Mouse (Mus musculus) fibroblast of lung, adult 2 months (primary cell): ENCODE data around the gene Mup22.
"Not testable (repeated sequence)": the region's sequence is repeated elsewhere in the genome, so short reads cannot be mapped to it uniquely, and the experiment has no call there.

ENCODE experiments used
- DNase-seq: peaks from one replicate; pipeline ENCODE4 v3.0.0-alpha.2; 2011; ENCODE audit warnings: low read depth

Gene Mup22

DNA sequence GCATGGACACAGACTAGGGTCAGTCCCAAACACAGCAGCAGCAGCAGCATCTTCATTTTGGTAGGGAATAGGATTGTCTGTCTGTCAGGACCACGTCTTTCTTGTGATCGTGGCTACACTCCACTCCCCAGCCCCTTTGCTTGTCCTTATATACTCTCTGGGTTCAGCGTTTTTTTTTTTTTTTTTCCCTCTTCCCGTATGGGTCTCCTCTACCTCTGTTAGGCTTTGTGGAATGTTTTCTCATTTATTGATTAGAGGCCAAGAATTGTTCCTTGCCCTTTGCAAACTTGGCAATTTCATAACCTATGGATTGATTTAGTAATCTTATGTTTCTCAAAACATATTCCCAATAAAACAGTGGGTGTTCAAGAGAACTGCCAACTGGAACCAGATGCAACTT, at the start of gene Mup22:
Gene Mup22 (minus strand): TSS at position 101 of the 400 bp plus-strand sequence.
- DNase-seq, result not testable (repeated sequence)

DNA sequence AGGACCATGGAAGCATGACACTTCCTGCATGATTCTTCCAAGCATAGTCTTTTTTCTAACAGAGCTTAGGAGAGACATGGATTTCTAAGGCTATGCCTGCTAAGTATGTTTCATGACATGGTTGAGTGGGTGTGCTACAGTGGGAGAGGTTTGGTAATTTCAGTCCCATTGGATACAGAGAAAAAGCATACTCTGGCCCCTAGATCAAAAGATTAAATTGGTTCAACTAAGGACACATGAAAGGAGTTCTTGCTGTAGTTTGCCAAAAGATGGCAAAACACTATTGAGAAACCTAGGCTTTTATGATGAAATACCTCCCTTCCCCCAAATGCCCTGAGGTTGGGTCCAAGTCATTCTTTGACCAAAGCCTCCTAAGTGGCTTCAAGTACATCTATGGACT, 19.6 kb upstream of the Mup22 start:
- DNase-seq, result not testable (repeated sequence)
